Mouse (Mus musculus) MN1 (cell line): ENCODE measurements around the gene Myocos.

ENCODE experiments used
- DNase-seq: peaks from one replicate; pipeline ENCODE4 v3.0.0-alpha.2; 2016; ENCODE audit warnings: low spot score

Myocos gene

GRCm38 (mm10) chr1:162615511-162615910, 42.5 kb downstream of the Myocos start:
- no peak for DNase-seq

- DNase-seq: no peak
Observed at GRCm38 (mm10) chr1:162611191-162611590, 46.8 kb downstream of the Myocos start.

GRCm38 (mm10) chr1:162609633-162610250, 48.3 kb downstream of the Myocos start:
- DNase-seq: no peak

- DNase-seq: no peak
Observed at GRCm38 (mm10) chr1:162608127-162608526, 49.9 kb downstream of the Myocos start.

- no peak for DNase-seq
Observed at GRCm38 (mm10) chr1:162601288-162601687, 56.7 kb downstream of the Myocos start.

- no peak for DNase-seq
Observed at GRCm38 (mm10) chr1:162599617-162600016, 58.4 kb downstream of the Myocos start.

GRCm38 (mm10) chr1:162597379-162598102, 60.5 kb downstream of the Myocos start:
- DNase-seq: no peak
